Mouse (Mus musculus): Measurements from ENCODE around the gene Tbc1d22a. TPM values are rescaled to one million over a fixed set of nuclear protein-coding genes. Genes with fewer than 3 reads are reported as not detected.
"Not testable (repeated sequence)": the region's sequence is repeated elsewhere in the genome, so short reads cannot be mapped to it uniquely, and the experiment has no call there.

Tbc1d22a gene
- polyA plus RNA-seq, 1 experiment from 2014 or later = 16.6 TPM

- no peak overlapping the region for H3K9ac ChIP-seq (replicated peaks; ENCODE audit: low read length)
Measured at GRCm38 (mm10) chr15:86188186-86188585, 26.1 kb upstream of the Tbc1d22a start.

GRCm38 (mm10) chr15:86188746-86189470 lies 25.4 kb upstream of the Tbc1d22a start:
- peak; percentile 53 for ATAC-seq (ENCODE audit: low FRiP score, low TSS enrichment)

More at GRCm38 (mm10) chr15:86188186-86188585, 26.1 kb upstream of the Tbc1d22a start:
- Histone ChIP-seq H3K27me3 (ENCODE audit: insufficient read depth, low read length) (no peaks in the 10 kb centered on the region), H3K4me3 (ENCODE audit: low read length) (no peak overlapping the region), H3K4me2 (replicated peaks; ENCODE audit: low read depth, low read length) (no peak overlapping the region), H3K4me1 (ENCODE audit: insufficient read depth, low read length) (peaks cover 31% of the 10 kb centered on the region), H3K36me3 (ENCODE audit: insufficient read depth, low read length) (no peaks in the 10 kb centered on the region), H3K27ac (ENCODE audit: low read length) (peak overlapping the region; percentile 67; the same call in 1 of the 2 replicates), H3K9me3 (ENCODE audit: low read length) (no peaks in the 10 kb centered on the region)
- WGBS = 54% methylated on average over 5 of the region's 5 CpGs
- ATAC-seq (ENCODE audit: low FRiP score, low TSS enrichment) = peak; percentile 18; the same call in 1 of the 2 replicates

GRCm38 (mm10) chr15:86190387-86190786 lies 23.9 kb upstream of the Tbc1d22a start:
- Histone ChIP-seq H3K4me3 (ENCODE audit: low read length) (no peak overlapping the region), H3K36me3 (ENCODE audit: insufficient read depth, low read length) (no peaks in the 10 kb centered on the region), H3K9me3 (ENCODE audit: low read length) (no peaks in the 10 kb centered on the region), H3K4me2 (replicated peaks; ENCODE audit: low read depth, low read length) (no peak overlapping the region), H3K4me1 (ENCODE audit: insufficient read depth, low read length) (peaks cover 20% of the 10 kb centered on the region), H3K27ac (ENCODE audit: low read length) (no peak overlapping the region), H3K27me3 (ENCODE audit: insufficient read depth, low read length) (no peaks in the 10 kb centered on the region), H3K9ac (replicated peaks; ENCODE audit: low read length) (no peak overlapping the region)
- ATAC-seq (ENCODE audit: low FRiP score, low TSS enrichment) = no peak
- WGBS = 71% methylated on average over 3 of the region's 3 CpGs

More at GRCm38 (mm10) chr15:86188746-86189470, 25.4 kb upstream of the Tbc1d22a start:
- Histone ChIP-seq H3K27me3 (ENCODE audit: insufficient read depth, low read length) (no peaks in the 10 kb centered on the region), H3K9ac (replicated peaks; ENCODE audit: low read length) (peak overlapping the region; percentile 39; the same call in 1 of the 2 replicates), H3K9me3 (ENCODE audit: low read length) (no peaks in the 10 kb centered on the region), H3K4me3 (ENCODE audit: low read length) (no peak overlapping the region), H3K4me2 (replicated peaks; ENCODE audit: low read depth, low read length) (no peak overlapping the region), H3K4me1 (ENCODE audit: insufficient read depth, low read length) (peaks cover 31% of the 10 kb centered on the region), H3K27ac (ENCODE audit: low read length) (peak overlapping the region; percentile 67; the same call in 1 of the 2 replicates), H3K36me3 (ENCODE audit: insufficient read depth, low read length) (no peaks in the 10 kb centered on the region)
- 30% methylated on average over 10 of the region's 10 CpGs for WGBS

- H3K9me3 ChIP-seq (ENCODE audit: low read length) = no peaks in the 10 kb centered on the region
- WGBS = 57% methylated on average over 1 of the region's 1 CpGs
- H3K9ac ChIP-seq (replicated peaks; ENCODE audit: low read length) = no peak overlapping the region
- H3K27me3 ChIP-seq (ENCODE audit: insufficient read depth, low read length) = no peaks in the 10 kb centered on the region
- no peak overlapping the region for H3K4me2 ChIP-seq (replicated peaks; ENCODE audit: low read depth, low read length)
- H3K27ac ChIP-seq (ENCODE audit: low read length) = no peak overlapping the region
- H3K36me3 ChIP-seq (ENCODE audit: insufficient read depth, low read length) = no peaks in the 10 kb centered on the region
- no peak overlapping the region for H3K4me3 ChIP-seq (ENCODE audit: low read length)
- peaks cover 14% of the 10 kb centered on the region for H3K4me1 ChIP-seq (ENCODE audit: insufficient read depth, low read length)
- no peak for ATAC-seq (ENCODE audit: low FRiP score, low TSS enrichment)
Measured at GRCm38 (mm10) chr15:86191505-86191904, 22.8 kb upstream of the Tbc1d22a start.

- H3K4me2 ChIP-seq (replicated peaks; ENCODE audit: low read depth, low read length) = no peak overlapping the region
- no peak overlapping the region for H3K27ac ChIP-seq (ENCODE audit: low read length)
- no peaks in the 10 kb centered on the region for H3K36me3 ChIP-seq (ENCODE audit: insufficient read depth, low read length)
- no peaks in the 10 kb centered on the region for H3K27me3 ChIP-seq (ENCODE audit: insufficient read depth, low read length)
- 69% methylated on average over 3 of the region's 3 CpGs for WGBS
- H3K4me1 ChIP-seq (ENCODE audit: insufficient read depth, low read length) = peaks cover 13% of the 10 kb centered on the region
- no peak overlapping the region for H3K4me3 ChIP-seq (ENCODE audit: low read length)
- no peaks in the 10 kb centered on the region for H3K9me3 ChIP-seq (ENCODE audit: low read length)
- no peak overlapping the region for H3K9ac ChIP-seq (replicated peaks; ENCODE audit: low read length)
- no peak for ATAC-seq (ENCODE audit: low FRiP score, low TSS enrichment)
Measured at GRCm38 (mm10) chr15:86191933-86192332, 22.3 kb upstream of the Tbc1d22a start.

GRCm38 (mm10) chr15:86194676-86195453 lies 19.4 kb upstream of the Tbc1d22a start:
- ATAC-seq (ENCODE audit: low FRiP score, low TSS enrichment) = peak; percentile 94
- H3K36me3 ChIP-seq (ENCODE audit: insufficient read depth, low read length); H3K27ac ChIP-seq (ENCODE audit: low read length); H3K4me3 ChIP-seq (ENCODE audit: low read length); H3K9me3 ChIP-seq (ENCODE audit: low read length); H3K27me3 ChIP-seq (ENCODE audit: insufficient read depth, low read length); H3K4me2 ChIP-seq (replicated peaks; ENCODE audit: low read depth, low read length); H3K4me1 ChIP-seq (ENCODE audit: insufficient read depth, low read length); H3K9ac ChIP-seq (replicated peaks; ENCODE audit: low read length): not testable (repeated sequence)
- WGBS = 74% methylated on average over 51 of the region's 55 CpGs

GRCm38 (mm10) chr15:86199052-86199451 lies 15.2 kb upstream of the Tbc1d22a start:
- WGBS = 80% methylated on average over 5 of the region's 5 CpGs
- H3K9me3 ChIP-seq (ENCODE audit: low read length) = no peaks in the 10 kb centered on the region
- no peak overlapping the region for H3K4me2 ChIP-seq (replicated peaks; ENCODE audit: low read depth, low read length)
- H3K27ac ChIP-seq (ENCODE audit: low read length) = no peak overlapping the region
- no peak overlapping the region for H3K4me3 ChIP-seq (ENCODE audit: low read length)
- no peak for ATAC-seq (ENCODE audit: low FRiP score, low TSS enrichment)
- no peaks in the 10 kb centered on the region for H3K36me3 ChIP-seq (ENCODE audit: insufficient read depth, low read length)
- H3K4me1 ChIP-seq (ENCODE audit: insufficient read depth, low read length) = peaks cover 36% of the 10 kb centered on the region
- no peak overlapping the region for H3K9ac ChIP-seq (replicated peaks; ENCODE audit: low read length)
- H3K27me3 ChIP-seq (ENCODE audit: insufficient read depth, low read length) = no peaks in the 10 kb centered on the region

GRCm38 (mm10) chr15:86199482-86199881 lies 14.8 kb upstream of the Tbc1d22a start:
- no peaks in the 10 kb centered on the region for H3K27me3 ChIP-seq (ENCODE audit: insufficient read depth, low read length)
- H3K9me3 ChIP-seq (ENCODE audit: low read length) = no peaks in the 10 kb centered on the region
- H3K4me3 ChIP-seq (ENCODE audit: low read length) = no peak overlapping the region
- no peak for ATAC-seq (ENCODE audit: low FRiP score, low TSS enrichment)
- 62% methylated on average over 4 of the region's 4 CpGs for WGBS
- no peak overlapping the region for H3K9ac ChIP-seq (replicated peaks; ENCODE audit: low read length)
- H3K36me3 ChIP-seq (ENCODE audit: insufficient read depth, low read length) = no peaks in the 10 kb centered on the region
- H3K4me1 ChIP-seq (ENCODE audit: insufficient read depth, low read length) = peaks cover 37% of the 10 kb centered on the region
- no peak overlapping the region for H3K4me2 ChIP-seq (replicated peaks; ENCODE audit: low read depth, low read length)
- H3K27ac ChIP-seq (ENCODE audit: low read length) = no peak overlapping the region

GRCm38 (mm10) chr15:86200169-86200568 lies 14.1 kb upstream of the Tbc1d22a start:
- no peaks in the 10 kb centered on the region for H3K36me3 ChIP-seq (ENCODE audit: insufficient read depth, low read length)
- H3K27ac ChIP-seq (ENCODE audit: low read length) = peak overlapping the region; percentile 17; the same call in 1 of the 2 replicates
- peaks cover 37% of the 10 kb centered on the region for H3K4me1 ChIP-seq (ENCODE audit: insufficient read depth, low read length)
- no peak overlapping the region for H3K4me3 ChIP-seq (ENCODE audit: low read length)
- 35% methylated on average over 4 of the region's 4 CpGs for WGBS
- no peak overlapping the region for H3K9ac ChIP-seq (replicated peaks; ENCODE audit: low read length)
- ATAC-seq (ENCODE audit: low FRiP score, low TSS enrichment) = no peak
- H3K4me2 ChIP-seq (replicated peaks; ENCODE audit: low read depth, low read length) = no peak overlapping the region
- H3K9me3 ChIP-seq (ENCODE audit: low read length) = no peaks in the 10 kb centered on the region
- H3K27me3 ChIP-seq (ENCODE audit: insufficient read depth, low read length) = no peaks in the 10 kb centered on the region

- H3K27ac ChIP-seq (ENCODE audit: low read length) = peak overlapping the region; percentile 39
- H3K9ac ChIP-seq (replicated peaks; ENCODE audit: low read length) = no peak overlapping the region
- peak; percentile 43; the same call in 1 of the 2 replicates for ATAC-seq (ENCODE audit: low FRiP score, low TSS enrichment)
- H3K27me3 ChIP-seq (ENCODE audit: insufficient read depth, low read length) = no peaks in the 10 kb centered on the region
- H3K9me3 ChIP-seq (ENCODE audit: low read length) = no peaks in the 10 kb centered on the region
- no peaks in the 10 kb centered on the region for H3K36me3 ChIP-seq (ENCODE audit: insufficient read depth, low read length)
- H3K4me3 ChIP-seq (ENCODE audit: low read length) = no peak overlapping the region
- no peak overlapping the region for H3K4me2 ChIP-seq (replicated peaks; ENCODE audit: low read depth, low read length)
- peaks cover 37% of the 10 kb centered on the region for H3K4me1 ChIP-seq (ENCODE audit: insufficient read depth, low read length)
- whole genome bisulfite sequencing = 42% methylated on average over 4 of the region's 4 CpGs
Measured at GRCm38 (mm10) chr15:86201095-86201494, 13.2 kb upstream of the Tbc1d22a start.

Measured in kidney, embryonic 16.5 days (tissue).